Mouse (Mus musculus) ES-E14 (cell line): ENCODE measurements at regions not wholly inside any gene's neighbourhood (a gene's known extent, or its start where the extent isn't known, plus 50 kb on each side); places are given as distances from the start of the nearest gene placed in this dataset.

Source experiments
- DNase-seq: peaks from one replicate; pipeline ENCODE4 v3.0.0-alpha.2; 2013; ENCODE audit warnings: low read depth, low spot score
- H3K27ac ChIP-seq: 2 replicates; pipeline ENCODE4 v1.5.1; 2012; ENCODE audit warnings: low read depth, mild to moderate bottlenecking, low read length, moderate library complexity, mixed read lengths; ENCODE audit not compliant: poor library complexity, insufficient read depth, severe bottlenecking
- H3K36me3 ChIP-seq: 2 replicates; pipeline ENCODE4 v1.6.1; 2012; ENCODE audit warnings: mild to moderate bottlenecking, low read length, moderate library complexity, mixed read lengths; ENCODE audit not compliant: control insufficient read depth, poor library complexity, insufficient read depth, severe bottlenecking
- H3K4me1 ChIP-seq, 2 experiments: fragments of 150-350 bp in 1 of 2; sonication (generic) in 1 of 2; 2 replicates each; pipeline ENCODE4 v1.6.1; 2012; ENCODE audit warnings: low read length in 2 of 2, mild to moderate bottlenecking in 1 of 2, mixed read lengths in 1 of 2; ENCODE audit not compliant: control insufficient read depth in 2 of 2, insufficient read depth in 2 of 2, poor library complexity in 1 of 2
- H3K4me3 ChIP-seq, 2 experiments: fragments of 150-350 bp in 1 of 2; sonication (generic) in 1 of 2; 2 replicates each; pipeline ENCODE4 v1.5.1; 2012; ENCODE audit warnings: low read length in 2 of 2, low read depth in 1 of 2, mild to moderate bottlenecking in 1 of 2, mixed read lengths in 1 of 2; ENCODE audit not compliant: insufficient read depth in 1 of 2, poor library complexity in 1 of 2, severe bottlenecking in 1 of 2
- H3K9ac ChIP-seq: 2 replicates; pipeline ENCODE4 v1.6.1; 2012; ENCODE audit warnings: low read depth, mild to moderate bottlenecking, low read length, mixed read lengths; ENCODE audit not compliant: poor library complexity, insufficient read depth, severe bottlenecking
- H3K9me3 ChIP-seq: fragments of 150-350 bp; sonication (generic); 2 replicates; pipeline ENCODE4 v1.6.1; 2012; ENCODE audit warnings: low read depth, mild to moderate bottlenecking, low read length; ENCODE audit not compliant: control insufficient read depth, insufficient read depth
- CHD2 ChIP-seq: IDR thresholded peaks from 2 replicates; pipeline ENCODE4 v1.6.1; 2014; ENCODE audit warnings: mild to moderate bottlenecking, low read depth, low read length, inconsistent platforms
- HCFC1 ChIP-seq: IDR thresholded peaks from 2 replicates; pipeline ENCODE4 v1.6.1; 2012; ENCODE audit warnings: low read length, inconsistent platforms, borderline replicate concordance; ENCODE audit not compliant: insufficient read depth
- MAFK ChIP-seq: IDR thresholded peaks from 2 replicates; pipeline ENCODE4 v1.6.1; 2014; ENCODE audit warnings: mild to moderate bottlenecking, low read depth, low read length, inconsistent platforms; ENCODE audit not compliant: insufficient read depth
- ZC3H11A ChIP-seq: IDR thresholded peaks from 2 replicates; pipeline ENCODE4 v1.6.1; 2012; ENCODE audit warnings: low read depth, mild to moderate bottlenecking, inconsistent platforms, low read length, borderline replicate concordance
- ZNF384 ChIP-seq: IDR thresholded peaks from 2 replicates; pipeline ENCODE4 v1.6.1; 2012; ENCODE audit warnings: low read depth, low read length, inconsistent platforms
- in situ Hi-C, 2 experiments: fragments of 600-800 bp; cut with MboI; formaldehyde crosslinking; loops; one replicate each; pipeline ENCODE4 v1.15.1; 2025; ENCODE audit warnings: low sequenced_read_pairs in 2 of 2, inconsistent platforms in 1 of 2; ENCODE audit not compliant: unreplicated experiment in 2 of 2

DNA sequence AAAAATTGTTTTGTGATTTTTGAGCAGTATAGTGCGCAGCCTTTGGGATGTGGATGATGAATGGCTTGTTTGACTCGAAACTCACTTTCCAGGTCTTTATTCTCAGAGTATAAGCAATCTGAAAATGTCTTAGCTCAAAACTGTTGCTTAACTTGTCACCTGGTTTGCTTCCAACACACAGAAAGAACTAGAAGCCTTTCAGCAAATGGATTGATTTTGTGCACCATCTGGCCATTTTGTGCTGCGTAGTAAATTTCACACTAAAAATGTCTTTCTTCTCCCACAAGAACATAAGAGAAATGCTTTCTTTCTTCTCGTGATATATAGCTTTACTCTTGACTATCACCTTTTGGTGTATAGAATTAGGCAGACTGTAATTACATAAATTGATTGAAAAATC is 219.1 kb downstream of the Lipi start:
- in situ Hi-C loops = no loop called here
- H3K4me3 ChIP-seq = no peak overlapping the region
- no peaks in the 10 kb centered on the region for H3K4me1 ChIP-seq
- TF ChIP-seq MAFK (no peak), ZC3H11A (no peak), HCFC1 (no peak), CHD2 (no peak), ZNF384 (no peak)
- no peak overlapping the region for H3K27ac ChIP-seq
- no peak for DNase-seq
- H3K9ac ChIP-seq = no peak overlapping the region
- no peaks in the 10 kb centered on the region for H3K9me3 ChIP-seq
- H3K36me3 ChIP-seq = no peaks in the 10 kb centered on the region

GRCm38 (mm10) chr16:75365361-75365994 is 220.4 kb downstream of the Lipi start:
- no peak overlapping the region for H3K4me3 ChIP-seq
- H3K4me1 ChIP-seq = no peaks in the 10 kb centered on the region
- H3K27ac ChIP-seq = no peak overlapping the region
- no peak for TF ChIP-seq HCFC1
- TF ChIP-seq ZC3H11A = no peak
- no peak for TF ChIP-seq CHD2
- TF ChIP-seq MAFK = no peak
- no peak for TF ChIP-seq ZNF384
- in situ Hi-C loops = no loop called here
- DNase-seq = no peak
- no peaks in the 10 kb centered on the region for H3K9me3 ChIP-seq
- no peak overlapping the region for H3K9ac ChIP-seq
- no peaks in the 10 kb centered on the region for H3K36me3 ChIP-seq

DNA sequence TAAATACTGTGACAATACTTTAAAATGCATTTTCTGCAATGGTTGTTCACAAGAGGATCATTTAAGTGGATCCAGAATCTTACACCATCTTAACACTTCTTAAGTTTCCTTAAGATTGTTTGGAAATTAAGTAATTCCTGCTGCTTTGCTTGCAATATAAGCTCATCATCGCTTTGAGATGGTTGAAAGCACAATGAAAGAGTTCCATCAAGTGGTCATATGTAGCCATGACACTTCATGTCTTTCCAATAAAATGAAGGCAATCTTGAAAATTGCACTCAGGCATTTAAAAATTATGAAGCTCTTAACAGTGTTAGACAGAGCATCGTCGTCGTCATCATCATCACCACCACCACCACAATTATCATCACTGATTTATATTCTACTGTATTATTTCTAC is 223.8 kb downstream of the Lipi start:
- H3K9me3 ChIP-seq = no peaks in the 10 kb centered on the region
- H3K4me1 ChIP-seq = no peaks in the 10 kb centered on the region
- no peak for TF ChIP-seq MAFK
- no peak for TF ChIP-seq CHD2
- no peak for TF ChIP-seq HCFC1
- no peak for TF ChIP-seq ZC3H11A
- no peak for TF ChIP-seq ZNF384
- H3K27ac ChIP-seq = no peak overlapping the region
- no peak overlapping the region for H3K9ac ChIP-seq
- in situ Hi-C loops = no loop called here
- H3K4me3 ChIP-seq = no peak overlapping the region
- DNase-seq = no peak
- no peaks in the 10 kb centered on the region for H3K36me3 ChIP-seq

- Histone ChIP-seq H3K4me1 (no peaks in the 10 kb centered on the region), H3K9ac (no peak overlapping the region), H3K36me3 (no peaks in the 10 kb centered on the region), H3K9me3 (no peaks in the 10 kb centered on the region), H3K4me3 (no peak overlapping the region), H3K27ac (no peak overlapping the region)
- in situ Hi-C loops = no loop called here
- TF ChIP-seq CHD2 = no peak
- TF ChIP-seq HCFC1 = no peak
- TF ChIP-seq ZNF384 = no peak
- no peak for TF ChIP-seq MAFK
- no peak for TF ChIP-seq ZC3H11A
- DNase-seq = no peak
These were observed 225.1 kb downstream of the Lipi start for GRCm38 (mm10) chr16:75360791-75361190.

- in situ Hi-C loops = no loop called here
These were observed 232.5 kb downstream of the Lipi start for GRCm38 (mm10) chr16:75353394-75353793.

More at GRCm38 (mm10) chr16:75353394-75353793, 232.5 kb downstream of the Lipi start:
- Histone ChIP-seq H3K4me3 (no peak overlapping the region), H3K9ac (no peak overlapping the region), H3K36me3 (no peaks in the 10 kb centered on the region), H3K4me1 (no peaks in the 10 kb centered on the region), H3K27ac (no peak overlapping the region), H3K9me3 (no peaks in the 10 kb centered on the region)
- DNase-seq = no peak
- TF ChIP-seq ZC3H11A (no peak), HCFC1 (no peak), MAFK (no peak), CHD2 (no peak), ZNF384 (no peak)
